Mouse (Mus musculus) ES-CJ7 (cell line): ENCODE measurements around the gene Zfp280b.
"Not testable (repeated sequence)": the region's sequence is repeated elsewhere in the genome, so short reads cannot be mapped to it uniquely, and the experiment has no call there.

ENCODE experiments used
- DNase-seq: peaks from one replicate; pipeline ENCODE4 v3.0.0; 2011; ENCODE audit warnings: low read depth, low spot score

Gene Zfp280b

GRCm38 (mm10) chr10:76030496-76030895 lies 2.0 kb upstream of the Zfp280b start:
- peak; percentile 89 for DNase-seq

GRCm38 (mm10) chr10:76031511-76032401 lies 694 bp upstream of the Zfp280b start:
- DNase-seq: no peak

- DNase-seq: no peak
Observed at GRCm38 (mm10) chr10:76033119-76033455, 637 bp downstream of the Zfp280b start.

- peak; percentile 84 for DNase-seq
Observed at GRCm38 (mm10) chr10:76034001-76034600, 1.7 kb downstream of the Zfp280b start.

- no peak for DNase-seq
Observed at GRCm38 (mm10) chr10:76035277-76035676, 2.8 kb downstream of the Zfp280b start.

- DNase-seq: no peak
Observed at GRCm38 (mm10) chr10:76036962-76037361, 4.5 kb downstream of the Zfp280b start.

- DNase-seq: peak; percentile 88
Observed at GRCm38 (mm10) chr10:76045343-76045742, 12.9 kb downstream of the Zfp280b start.

- no peak for DNase-seq
Observed at GRCm38 (mm10) chr10:76046754-76047153, 14.3 kb downstream of the Zfp280b start.

GRCm38 (mm10) chr10:76047182-76047869 lies 14.9 kb downstream of the Zfp280b start:
- DNase-seq: peak; percentile 65

- no peak for DNase-seq
Observed at GRCm38 (mm10) chr10:76048967-76049366, 16.5 kb downstream of the Zfp280b start.

GRCm38 (mm10) chr10:76051860-76052259 lies 19.4 kb downstream of the Zfp280b start:
- no peak for DNase-seq

GRCm38 (mm10) chr10:76062439-76062838 lies 30.0 kb downstream of the Zfp280b start:
- DNase-seq: peak; percentile 63

GRCm38 (mm10) chr10:76067674-76068613 lies 35.5 kb downstream of the Zfp280b start:
- DNase-seq: peak; percentile 91

- DNase-seq: not testable (repeated sequence)
Observed at GRCm38 (mm10) chr10:76072080-76072479, 39.6 kb downstream of the Zfp280b start.

GRCm38 (mm10) chr10:76077008-76077407 lies 44.6 kb downstream of the Zfp280b start:
- peak; percentile 69 for DNase-seq
